Mouse (Mus musculus) limb, embryonic 14.5 days (tissue): ENCODE measurements around the gene Tmem170b. TPM values are rescaled to one million over a fixed set of nuclear protein-coding genes. Genes with fewer than 3 reads are reported as not detected.

ENCODE experiments used
- ATAC-seq: fragments of 200-750 bp; cut with Nextera tagmentation; 2 replicates; pipeline ENCODE4 v1.8.0; 2017; ENCODE audit warnings: low read depth, moderate number of reproducible peaks, moderate TSS enrichment; ENCODE audit not compliant: low FRiP score
- DNase-seq: peaks from one replicate; pipeline ENCODE4 v3.0.0-alpha.2; 2015; ENCODE audit warnings: low spot score
- H3K27ac ChIP-seq: fragments of 300-500 bp; sonication (generic); replicated peaks from 2 replicates; pipeline ENCODE4 v1.5.1; 2014; ENCODE audit warnings: low read depth, mild to moderate bottlenecking, low read length, moderate library complexity, mixed read lengths
- H3K27me3 ChIP-seq: fragments of 300-500 bp; sonication (generic); 2 replicates; pipeline ENCODE4 v1.6.1; 2014; ENCODE audit warnings: low read length, mixed read lengths; ENCODE audit not compliant: control insufficient read depth, insufficient read depth
- H3K36me3 ChIP-seq: fragments of 300-500 bp; sonication (generic); 2 replicates; pipeline ENCODE4 v1.6.1; 2014; ENCODE audit warnings: mild to moderate bottlenecking, low read length, moderate library complexity, mixed read lengths; ENCODE audit not compliant: control insufficient read depth, insufficient read depth
- H3K4me1 ChIP-seq: fragments of 300-500 bp; sonication (generic); 2 replicates; pipeline ENCODE4 v1.6.1; 2014; ENCODE audit warnings: antibody characterized with exemption, low read length, mixed read lengths; ENCODE audit not compliant: control insufficient read depth, insufficient read depth
- H3K4me2 ChIP-seq: fragments of 300-500 bp; sonication (generic); replicated peaks from 2 replicates; pipeline ENCODE4 v1.6.1; 2014; ENCODE audit warnings: low read depth, mild to moderate bottlenecking, low read length, moderate library complexity; ENCODE audit not compliant: severe bottlenecking
- H3K4me3 ChIP-seq: fragments of 300-500 bp; sonication (generic); replicated peaks from 2 replicates; pipeline ENCODE4 v1.5.1; 2014; ENCODE audit warnings: low read length
- H3K9ac ChIP-seq: fragments of 300-500 bp; sonication (generic); 2 replicates; pipeline ENCODE4 v1.6.1; 2014; ENCODE audit warnings: mild to moderate bottlenecking, low read depth, low read length, moderate library complexity; ENCODE audit not compliant: severe bottlenecking
- H3K9me3 ChIP-seq: fragments of 300-500 bp; sonication (generic); 2 replicates; pipeline ENCODE4 v1.6.1; 2016; ENCODE audit warnings: low read length; ENCODE audit not compliant: control insufficient read depth
- POLR2A ChIP-seq: fragments of 200-500 bp; IDR thresholded peaks from 2 replicates; pipeline ENCODE4 v1.8.0; 2012; ENCODE audit warnings: inconsistent platforms, mild to moderate bottlenecking, moderate library complexity, borderline replicate concordance; ENCODE audit not compliant: insufficient read depth, insufficient read length; ENCODE audit errors: extremely low read depth
- WGBS: fragments of 180-500 bp; shearing (Covaris S2); extraction: QIAGEN DNeasy Blood & Tissue Kit; methylation state at CpG from one replicate; pipeline ENCODE4 v1.1.7; 2014; 5-methylcytosine and 5-hydroxymethylcytosine counted together
- polyA plus RNA-seq, 2 experiments: library from polyadenylated mRNA; depleted of rRNA in 1 of 2; stranded (reverse) in 1 of 2; unstranded in 1 of 2; fragments of >200 nt; fragmentation: Nextera tagmentation in 1 of 2; extraction: Ambion mirVana in 1 of 2; gene quantifications; 2 replicates each; pipeline versions ENCODE4 v1.2.1 to v1.2.3; 2012 to 2014

Gene Tmem170b
- polyA plus RNA-seq (2012; rRNA removed) (4.4 and 4.7 TPM in 2 replicates), polyA plus RNA-seq (2014; fragmentation: Nextera tagmentation; extraction: Ambion mirVana) (15.1 and 15.7 TPM in 2 replicates)

GRCm38 (mm10) chr13:41605099-41606010 is at the start of gene Tmem170b:
Gene Tmem170b, plus strand, starts transcription at chr13:41605907.
- H3K4me3 ChIP-seq: peak within 1 kb of the TSS; percentile 90
- H3K27ac ChIP-seq: peak within 1 kb of the TSS; percentile 81
- TF ChIP-seq POLR2A: peak; percentile 89; the same call in 1 of the 2 replicates
- ATAC-seq: peak; percentile 98
- H3K36me3 ChIP-seq: no peaks in the 10 kb centered on the region
- H3K9me3 ChIP-seq: no peaks in the 10 kb centered on the region
- H3K9ac ChIP-seq: peak within 1 kb of the TSS; percentile 85
- WGBS: under 1% methylated on average over 37 of the region's 87 CpGs
- no peaks in the 10 kb centered on the region for H3K27me3 ChIP-seq
- peak; percentile 97 for DNase-seq
- 0 out of 2 replicates have a peak, but pooled peaks cover 6% of the 10 kb centered on the region for H3K4me1 ChIP-seq
- H3K4me2 ChIP-seq: peak within 1 kb of the TSS; percentile 75

DNA sequence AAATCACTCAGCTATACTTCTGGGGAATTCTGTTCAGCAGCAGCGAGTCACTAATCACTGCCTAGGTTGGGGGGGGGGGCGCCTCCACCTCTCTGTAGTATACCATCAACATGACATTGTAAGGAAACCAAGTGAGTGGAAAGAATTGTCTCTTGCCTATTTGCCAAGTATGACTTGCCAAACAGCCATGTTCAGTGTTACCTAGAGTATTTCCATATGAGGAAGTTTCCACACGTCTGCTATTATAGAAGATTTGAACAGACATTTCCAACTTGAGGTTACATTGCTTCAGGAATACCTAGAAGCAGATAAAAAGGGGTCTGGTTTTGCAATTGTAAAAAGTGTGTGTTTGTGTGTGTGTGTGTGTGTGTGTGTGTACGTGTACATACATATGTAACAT is 44.7 kb upstream of the Tmem170b start:
- Histone ChIP-seq H3K9me3 (no peaks in the 10 kb centered on the region), H3K36me3 (no peaks in the 10 kb centered on the region), H3K27ac (no peak overlapping the region), H3K4me1 (peaks cover 10% of the 10 kb centered on the region), H3K4me3 (no peak overlapping the region), H3K4me2 (no peak overlapping the region), H3K27me3 (no peaks in the 10 kb centered on the region), H3K9ac (no peak overlapping the region)
- no peak for DNase-seq
- WGBS: 72% methylated on average over 4 of the region's 4 CpGs
- no peak for TF ChIP-seq POLR2A
- no peak for ATAC-seq

- Histone ChIP-seq H3K4me1 (peaks cover 20% of the 10 kb centered on the region), H3K36me3 (no peaks in the 10 kb centered on the region), H3K9me3 (no peaks in the 10 kb centered on the region), H3K27me3 (no peaks in the 10 kb centered on the region), H3K27ac (no peak overlapping the region), H3K4me2 (no peak overlapping the region), H3K4me3 (no peak overlapping the region), H3K9ac (no peak overlapping the region)
- TF ChIP-seq POLR2A: no peak
- 51% methylated on average over 3 of the region's 3 CpGs for WGBS
- ATAC-seq (no peak), DNase-seq (no peak)
Measured at GRCm38 (mm10) chr13:41568421-41568820, 37.3 kb upstream of the Tmem170b start.

- H3K27me3 ChIP-seq: no peaks in the 10 kb centered on the region
- WGBS: 78% methylated on average over 8 of the region's 8 CpGs
- TF ChIP-seq POLR2A: no peak
- H3K4me3 ChIP-seq: no peak overlapping the region
- H3K4me1 ChIP-seq: peaks cover 20% of the 10 kb centered on the region
- no peak for DNase-seq
- no peaks in the 10 kb centered on the region for H3K36me3 ChIP-seq
- H3K9me3 ChIP-seq: no peaks in the 10 kb centered on the region
- ATAC-seq: no peak
- H3K27ac ChIP-seq: no peak overlapping the region
- no peak overlapping the region for H3K4me2 ChIP-seq
- H3K9ac ChIP-seq: no peak overlapping the region
Measured at GRCm38 (mm10) chr13:41568926-41569325, 36.8 kb upstream of the Tmem170b start.

GRCm38 (mm10) chr13:41569776-41570175 is 35.9 kb upstream of the Tmem170b start:
- H3K27me3 ChIP-seq: no peaks in the 10 kb centered on the region
- H3K27ac ChIP-seq: no peak overlapping the region
- no peak for TF ChIP-seq POLR2A
- ATAC-seq: no peak
- WGBS: 78% methylated on average over 3 of the region's 3 CpGs
- H3K4me3 ChIP-seq: no peak overlapping the region
- H3K4me1 ChIP-seq: peaks cover 15% of the 10 kb centered on the region
- no peaks in the 10 kb centered on the region for H3K9me3 ChIP-seq
- H3K4me2 ChIP-seq: no peak overlapping the region
- no peak for DNase-seq
- no peak overlapping the region for H3K9ac ChIP-seq
- no peaks in the 10 kb centered on the region for H3K36me3 ChIP-seq
